Mouse (Mus musculus): ENCODE data around the gene Galnt9.

Gene Galnt9

GRCm38 (mm10) chr5:110629525-110630120, 85.5 kb downstream of the Galnt9 start:
- intact Hi-C loops (cut with DNase I) = no loop called here

- intact Hi-C loops (cut with DNase I) = loop anchor here (2.0 to 5.0 kb wide), 2 partner anchors 141 to 279 kb away; no protein-coding TSS in a partner anchor
Observed at GRCm38 (mm10) chr5:110635951-110636707, 92.0 kb downstream of the Galnt9 start.

GRCm38 (mm10) chr5:110638306-110639074, 94.3 kb downstream of the Galnt9 start:
- intact Hi-C loops (cut with DNase I) = loop anchor here (5.0 kb wide), 1 partner anchor 281 kb away; no protein-coding TSS in a partner anchor

GRCm38 (mm10) chr5:110639459-110639858, 95.3 kb downstream of the Galnt9 start:
- intact Hi-C loops (cut with DNase I) = loop anchor here (5.0 kb wide), 1 partner anchor 282 kb away; no protein-coding TSS in a partner anchor

- intact Hi-C loops (cut with DNase I) = no loop called here
Observed at GRCm38 (mm10) chr5:110646377-110646776, 102.2 kb downstream of the Galnt9 start.

- intact Hi-C loops (cut with DNase I) = no loop called here
Observed at GRCm38 (mm10) chr5:110652719-110653648, 108.8 kb downstream of the Galnt9 start, which contains the start of the genes Noc4l and Ddx51. Noc4l (minus strand) TSS chr5:110653417. Ddx51 (plus strand) TSS chr5:110653451.

GRCm38 (mm10) chr5:110653686-110654085, 109.5 kb downstream of the Galnt9 start:
- intact Hi-C loops (cut with DNase I) = no loop called here

- intact Hi-C loops (cut with DNase I) = no loop called here
Observed at GRCm38 (mm10) chr5:110659682-110660081, 115.5 kb downstream of the Galnt9 start.

GRCm38 (mm10) chr5:110664041-110664440, 119.9 kb downstream of the Galnt9 start:
- intact Hi-C loops (cut with DNase I) = no loop called here

- intact Hi-C loops (cut with DNase I) = no loop called here
Observed at GRCm38 (mm10) chr5:110664750-110665269, 120.7 kb downstream of the Galnt9 start.

- intact Hi-C loops (cut with DNase I) = no loop called here
Observed at GRCm38 (mm10) chr5:110665486-110666121, 121.4 kb downstream of the Galnt9 start.

Small RNA genes lying within 50 kb of the gene (microRNA-seq; reads per million reads assigned to microRNA genes)
- gene Mir7026 = 0.80 to 0.99 reads per million in 2 experiments
